Mouse (Mus musculus) G1E-ER4 (cell line): ENCODE data around the gene Cldn11. TPM values are rescaled to one million over a fixed set of nuclear protein-coding genes. Genes with fewer than 3 reads are reported as not detected.

Source experiments
- GATA1 ChIP-seq: IDR thresholded peaks from one replicate; pipeline ENCODE4 v1.8.0; 2012; ENCODE audit warnings: low read length, inconsistent platforms
- polyA plus RNA-seq: library from polyadenylated mRNA; stranded (reverse); fragments of >175 nt; gene quantifications from 2 replicates; pipeline ENCODE4 v1.2.3, GENCODE M21; 2012

Gene Cldn11
- polyA plus RNA-seq, 1 experiment = not detected

DNA sequence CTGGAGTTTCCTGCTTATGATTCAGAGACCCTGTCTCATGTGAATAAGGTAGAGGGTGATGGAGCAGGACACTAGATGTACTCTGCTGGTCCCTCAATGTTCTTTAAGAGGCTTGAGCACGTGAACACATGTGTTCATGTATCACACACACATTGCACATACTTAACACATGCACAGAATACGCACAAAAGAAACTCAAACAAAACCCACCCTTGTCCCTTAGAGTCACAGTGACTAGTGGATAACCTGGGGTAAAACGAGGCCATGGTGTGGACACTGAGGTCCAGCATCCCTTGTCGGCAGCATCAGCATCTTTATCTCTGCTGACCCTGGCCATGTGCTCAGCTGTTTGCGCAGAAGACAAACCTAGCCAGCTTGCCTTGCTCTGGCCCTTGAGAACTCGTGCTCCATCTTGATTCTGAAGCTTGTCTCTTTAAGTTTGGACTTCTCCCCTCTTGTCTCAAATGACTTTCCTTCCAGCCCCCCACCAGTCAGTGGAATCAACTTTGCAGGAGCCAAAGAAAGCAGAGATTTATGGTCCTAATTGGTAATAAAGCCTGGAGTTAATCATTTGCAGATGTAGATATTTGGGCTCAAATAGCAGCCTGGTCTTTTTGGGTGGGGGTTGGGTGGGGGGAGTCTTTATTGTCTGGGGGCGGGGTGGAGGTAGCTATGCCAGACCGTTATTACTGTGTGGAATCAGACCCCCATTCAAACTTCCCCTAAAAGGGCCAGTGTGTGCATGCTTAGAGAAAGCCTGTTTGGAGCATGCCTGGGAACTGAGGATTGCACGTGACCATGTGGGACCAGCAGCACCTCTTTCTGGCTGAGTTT is 62.7 kb downstream of the Cldn11 start:
- TF ChIP-seq GATA1 = no peak

DNA sequence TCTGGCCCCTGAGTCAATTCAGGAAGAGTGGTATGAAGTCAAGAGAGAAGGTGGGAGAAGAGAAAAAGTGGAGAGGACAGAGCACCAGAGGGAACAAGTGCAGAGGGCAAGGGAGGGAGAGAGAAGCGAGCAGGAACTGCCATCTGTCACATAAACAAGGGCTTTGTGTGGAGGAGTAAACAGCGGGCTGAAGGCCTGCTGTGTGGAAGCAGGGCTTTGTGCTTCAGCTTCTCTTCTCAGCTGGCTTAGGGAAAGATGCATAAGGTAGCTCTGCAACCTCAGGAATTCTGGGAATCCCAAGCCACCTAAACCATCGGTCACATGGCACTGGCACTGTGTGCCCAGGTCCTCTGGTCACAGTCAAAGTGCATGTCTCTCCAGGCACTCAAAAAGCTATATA is 64.1 kb downstream of the Cldn11 start:
- no peak for TF ChIP-seq GATA1

Other genes starting within 250 kb of the Cldn11 start
- gene Phc3, start 180.5 kb upstream of the Cldn11 start, polyA plus RNA-seq = 2.3 and 3.8 TPM in 2 replicates
- 4.3 and 5.7 TPM in 2 replicates for gene Prkci, start 154.2 kb upstream of the Cldn11 start, polyA plus RNA-seq
- 0.60 and 1.6 TPM in 2 replicates for gene Skil, start 54.9 kb upstream of the Cldn11 start, polyA plus RNA-seq
- not detected in 2 replicates for gene Slc7a14, start 160.5 kb downstream of the Cldn11 start, polyA plus RNA-seq